Mouse (Mus musculus) left cerebral cortex, postnatal 14 days (tissue): ENCODE data around the gene Agbl4. TPM values are rescaled to one million over a fixed set of nuclear protein-coding genes. Genes with fewer than 3 reads are reported as not detected.
A peak's percentile ranks its signal among the peaks of the same experiment; 100 is the strongest.

ENCODE experiments used
- DNase-seq, 2 experiments: peaks; one replicate each; pipeline ENCODE4 v3.0.0; 2021 to 2022; ENCODE audit warnings: low spot score in 2 of 2, mixed read lengths in 1 of 2
- intact Hi-C: fragments of 180-260 bp; cut with DNase I; formaldehyde crosslinking; loops from one replicate; pipeline ENCODE4 v1.15.1; 2025
- total RNA-seq, 2 experiments: library from RNA; stranded (reverse); gene quantifications; 2 replicates each; pipeline ENCODE4 v1.2.3; 2021

Agbl4 gene
- total RNA-seq, 2 experiments from 2014 or later, result 15.3 to 17.9 TPM

- no peak for DNase-seq
- intact Hi-C loops, result no loop called here
Measured at GRCm38 (mm10) chr4:111350615-111351525, 953.4 kb downstream of the Agbl4 start.

- intact Hi-C loops, result no loop called here
- no peak for DNase-seq
Measured at GRCm38 (mm10) chr4:111356584-111357115, 959.2 kb downstream of the Agbl4 start.

- DNase-seq, result no peak
- intact Hi-C loops, result no loop called here
Measured at GRCm38 (mm10) chr4:111357176-111357575, 959.7 kb downstream of the Agbl4 start.

- intact Hi-C loops, result no loop called here
- no peak for DNase-seq
Measured at GRCm38 (mm10) chr4:111364199-111364598, 966.7 kb downstream of the Agbl4 start.

- intact Hi-C loops, result no loop called here
- DNase-seq, result no peak
Measured at GRCm38 (mm10) chr4:111367771-111368170, 970.3 kb downstream of the Agbl4 start.

GRCm38 (mm10) chr4:111377159-111377558 is 979.7 kb downstream of the Agbl4 start:
- intact Hi-C loops, result no loop called here
- no peak for DNase-seq

- intact Hi-C loops, result no loop called here
- DNase-seq, result no peak
Measured at GRCm38 (mm10) chr4:111378071-111378470, 980.6 kb downstream of the Agbl4 start.

GRCm38 (mm10) chr4:111383101-111383500 is 985.6 kb downstream of the Agbl4 start:
- intact Hi-C loops, result no loop called here
- DNase-seq, result no peak

- no peak for DNase-seq
- intact Hi-C loops, result no loop called here
Measured at GRCm38 (mm10) chr4:111390736-111391135, 993.3 kb downstream of the Agbl4 start.

- DNase-seq, result no peak
- intact Hi-C loops, result no loop called here
Measured at GRCm38 (mm10) chr4:111399784-111400183, 1002.3 kb downstream of the Agbl4 start.

GRCm38 (mm10) chr4:111400676-111401075 is 1003.2 kb downstream of the Agbl4 start:
- no peak for DNase-seq
- intact Hi-C loops, result no loop called here

GRCm38 (mm10) chr4:111403243-111403642 is 1005.8 kb downstream of the Agbl4 start:
- intact Hi-C loops, result no loop called here
- DNase-seq, result no peak

GRCm38 (mm10) chr4:111410731-111411130 is 1013.3 kb downstream of the Agbl4 start:
- intact Hi-C loops, result no loop called here
- DNase-seq, result no peak

GRCm38 (mm10) chr4:111414399-111414798 is 1016.9 kb downstream of the Agbl4 start:
- intact Hi-C loops, result no loop called here
- no peak for DNase-seq

- intact Hi-C loops, result loop anchor here (5.0 kb wide), 1 partner anchor 88 kb away; no protein-coding TSS in a partner anchor
- DNase-seq, result peak; percentile 73 to 74
Measured at GRCm38 (mm10) chr4:111414818-111415488, 1017.5 kb downstream of the Agbl4 start, which contains the start of gene Bend5. TSS of gene Bend5 (plus strand) at chr4:111415006.

GRCm38 (mm10) chr4:111416126-111416525 is 1018.7 kb downstream of the Agbl4 start:
- intact Hi-C loops, result loop anchor here (5.0 kb wide), 1 partner anchor 89 kb away; no protein-coding TSS in a partner anchor
- DNase-seq, result no peak

GRCm38 (mm10) chr4:111416551-111416950 is 1019.1 kb downstream of the Agbl4 start:
- intact Hi-C loops, result loop anchor here (5.0 kb wide), 1 partner anchor 89 kb away; no protein-coding TSS in a partner anchor

GRCm38 (mm10) chr4:111417716-111418115 is 1020.3 kb downstream of the Agbl4 start:
- DNase-seq, result no peak
- intact Hi-C loops, result loop anchor here (5.0 kb wide), 1 partner anchor 90 kb away; no protein-coding TSS in a partner anchor

More at GRCm38 (mm10) chr4:111416551-111416950, 1019.1 kb downstream of the Agbl4 start:
- no peak for DNase-seq

- intact Hi-C loops, result loop anchor here (5.0 kb wide), 1 partner anchor 92 kb away; no protein-coding TSS in a partner anchor
- DNase-seq, result no peak
Measured at GRCm38 (mm10) chr4:111419476-111419875, 1022.0 kb downstream of the Agbl4 start.

GRCm38 (mm10) chr4:111420031-111420430 is 1022.6 kb downstream of the Agbl4 start:
- DNase-seq, result no peak
- intact Hi-C loops, result no loop called here
